Comparison of ENCODE assay signal across 8 mouse cellular contexts in the genomic region with DNA sequence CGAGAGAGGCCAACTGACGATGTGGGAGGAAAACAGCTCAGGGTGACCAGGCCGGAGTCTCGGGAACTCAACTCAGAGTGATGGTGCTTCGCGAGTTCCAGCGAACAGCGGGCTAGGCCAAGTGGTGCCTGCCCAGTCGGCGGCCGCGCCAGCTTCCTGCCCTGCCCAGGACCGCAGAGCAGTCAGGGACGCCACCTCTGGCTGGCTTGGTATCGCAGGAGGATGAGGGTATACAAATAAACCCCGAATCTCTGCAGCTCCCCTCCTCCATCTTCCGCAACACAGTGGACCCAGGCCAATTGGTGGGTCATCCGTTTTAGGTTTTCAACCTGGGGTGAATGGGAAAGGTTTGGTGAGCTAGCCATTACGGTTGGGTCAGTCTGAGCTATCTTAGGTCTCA. TPM values are rescaled to one million over a fixed set of nuclear protein-coding genes. Genes with fewer than 3 reads are reported as not detected.
DNase-seq lines count a peak whose midpoint lies in the region; ATAC-seq and TF ChIP-seq lines count a peak whose summit lies in the region.

No protein-coding gene starts in this region.

- no peak for TF ChIP-seq POLR2A in embryonic fibroblast, embryonic 13.5 days (IDR thresholded peaks at IDR 0.05; ENCODE audit: low read depth, low read length)

- no peak for TF ChIP-seq CTCF in embryonic fibroblast, embryonic 13.5 days (IDR thresholded peaks at IDR 0.05; ENCODE audit: borderline replicate concordance, insufficient read depth, low read length)

- H3K27ac ChIP-seq in embryonic fibroblast, embryonic 13.5 days (ENCODE audit: insufficient read depth, low read length): peak overlapping the region; percentile 44; the same call in 1 of the 2 replicates
- H3K27ac ChIP-seq in limb, embryonic 10.5 days: peak overlapping the region; percentile 88

- H3K4me3 ChIP-seq in embryonic fibroblast, embryonic 13.5 days (ENCODE audit: insufficient read depth, low read length): no peak overlapping the region
- peak overlapping the region; percentile 50 for H3K4me3 ChIP-seq in limb, embryonic 10.5 days

- DNase-seq in CD8-positive naive resting alpha-beta T cell, adult 2 months (ENCODE audit: low read depth in 2 of 2, low spot score in 2 of 2): peak; percentile 59 to 62
- DNase-seq in heart, postnatal 14 days: peak; percentile 70 to 76
- peak; percentile 68 for DNase-seq in limb, embryonic 10.5 days (ENCODE audit: low spot score)
- peak; percentile 66 to 82 for DNase-seq in spleen, postnatal 4 days (ENCODE audit: low spot score in 2 of 2)
- DNase-seq in layer of hippocampus, adult 9-10 months (ENCODE audit: low spot score): no peak

- H3K27me3 ChIP-seq in limb, embryonic 10.5 days (ENCODE audit: low read depth, poor library complexity, severe bottlenecking): peaks cover 100% of the 10 kb centered on the region

- H3K9me3 ChIP-seq in limb, embryonic 10.5 days (replicated peaks): no peaks in the 10 kb centered on the region

- no peaks in the 10 kb centered on the region; the same call in 1 of the 2 replicates for H3K4me1 ChIP-seq in embryonic fibroblast, embryonic 13.5 days (ENCODE audit: control insufficient read depth, insufficient read depth, low read length)
- peaks cover 89% of the 10 kb centered on the region for H3K4me1 ChIP-seq in limb, embryonic 10.5 days

- intact Hi-C loops in heart, postnatal 14 days (cut with DNase I): loop anchor here (2.0 to 5.0 kb wide), 2 partner anchors 46 to 132 kb away; no protein-coding TSS in a partner anchor

- ATAC-seq in activated CD4-positive, CD25-positive, alpha-beta regulatory T cell, adult 4 months: peak; percentile 55
- ATAC-seq in megakaryocyte-erythroid progenitor cell, adult 5-6 weeks (replicated peaks; ENCODE audit: low FRiP score, low TSS enrichment, poor library complexity, severe bottlenecking): peak; percentile 64

- 2% methylated on average over 19 of the region's 19 CpGs for WGBS in limb, embryonic 10.5 days

- no peaks in the 10 kb centered on the region for H3K36me3 ChIP-seq in limb, embryonic 10.5 days

RNA-seq across cellular contexts. Expression of a gene that starts 25.6 kb away (rescaled TPM):
- 10 to 100 TPM; 21.6 to 23.6 TPM for polyA plus RNA-seq in activated CD4-positive, CD25-positive, alpha-beta regulatory T cell, adult 4 months (2017; shearing (Covaris generic))
- polyA plus RNA-seq in embryonic fibroblast, embryonic 13.5 days (2011; ENCODE audit: insufficient read length, low read depth, missing spikeins): 20.8 and 21.9 TPM in 2 replicates
- 10 to 100 TPM; 24.4 to 25.8 TPM for total RNA-seq in heart, postnatal 14 days (2021)
- 20.7 and 26.5 TPM in 2 replicates for polyA plus RNA-seq in limb, embryonic 10.5 days (2016; fragmentation: Nextera tagmentation; extraction: Ambion mirVana)
- 35.6 and 39.2 TPM in 2 replicates for total RNA-seq in megakaryocyte-erythroid progenitor cell, adult 5-6 weeks (2014; fragmentation: Nextera tagmentation)
- total RNA-seq in megakaryocyte-erythroid progenitor cell, adult 5-6 weeks (2017): 27.5 and 28.9 TPM in 2 replicates
